Mouse (Mus musculus) lung, postnatal 0 days (tissue): Measurements from ENCODE around the gene Mesp1.

Source experiments
- CTCF ChIP-seq: IDR thresholded peaks from 2 replicates; pipeline ENCODE4 v1.5.1; 2016; ENCODE audit warnings: antibody characterized with exemption, mild to moderate bottlenecking
- EP300 ChIP-seq: IDR thresholded peaks from 2 replicates; pipeline ENCODE4 v1.6.1; 2016; ENCODE audit warnings: antibody characterized with exemption, mild to moderate bottlenecking, control low read depth

GRCm38 (mm10) chr7:79835196-79835595, 41.6 kb upstream of the Mesp1 start:
- TF ChIP-seq CTCF = no peak
- TF ChIP-seq EP300 = no peak
